Mouse (Mus musculus) heart, embryonic 13.5 days (tissue): ENCODE data around the gene Nsmce1. TPM values are rescaled to one million over a fixed set of nuclear protein-coding genes. Genes with fewer than 3 reads are reported as not detected.

ENCODE experiments used
- ATAC-seq: fragments of 200-750 bp; cut with Nextera tagmentation; 2 replicates; pipeline ENCODE4 v1.8.0; 2017; ENCODE audit warnings: moderate TSS enrichment; ENCODE audit not compliant: insufficient number of reproducible peaks, low FRiP score, low TSS enrichment; ENCODE audit errors: extremely low read depth
- H3K27ac ChIP-seq: fragments of 300-500 bp; sonication (generic); replicated peaks from 2 replicates; pipeline ENCODE4 v1.5.1; 2015; ENCODE audit warnings: moderate library complexity, mild to moderate bottlenecking, inconsistent platforms
- H3K27me3 ChIP-seq: fragments of 300-500 bp; sonication (generic); replicated peaks from 2 replicates; pipeline ENCODE4 v1.6.1; 2015; ENCODE audit warnings: mild to moderate bottlenecking, inconsistent platforms
- H3K36me3 ChIP-seq: fragments of 300-500 bp; sonication (generic); 2 replicates; pipeline ENCODE4 v1.6.1; 2015; ENCODE audit warnings: mild to moderate bottlenecking, inconsistent platforms
- H3K4me1 ChIP-seq: fragments of 300-500 bp; sonication (generic); 2 replicates; pipeline ENCODE4 v1.6.1; 2015; ENCODE audit warnings: inconsistent platforms
- H3K4me2 ChIP-seq: fragments of 300-500 bp; sonication (generic); 2 replicates; pipeline ENCODE4 v1.6.1; 2015; ENCODE audit warnings: inconsistent platforms, mild to moderate bottlenecking, moderate library complexity
- H3K4me3 ChIP-seq: fragments of 300-500 bp; sonication (generic); 2 replicates; pipeline ENCODE4 v1.5.1; 2015; ENCODE audit warnings: moderate library complexity, mild to moderate bottlenecking, inconsistent platforms
- H3K9ac ChIP-seq: fragments of 300-500 bp; sonication (generic); 2 replicates; pipeline ENCODE4 v1.6.1; 2015; ENCODE audit warnings: inconsistent platforms, mild to moderate bottlenecking, moderate library complexity
- H3K9me3 ChIP-seq: fragments of 300-500 bp; sonication (generic); 2 replicates; pipeline ENCODE4 v1.6.1; 2016; ENCODE audit warnings: inconsistent platforms
- WGBS: fragments of 180-500 bp; shearing (Covaris S2); methylation state at CpG from one replicate; pipeline ENCODE4 v1.1.7; 2015; ENCODE audit warnings: mixed read lengths; 5-methylcytosine and 5-hydroxymethylcytosine counted together
- polyA plus RNA-seq: library from polyadenylated mRNA; unstranded; fragments of >200 nt; fragmentation: Nextera tagmentation; extraction: Ambion mirVana; gene quantifications from 2 replicates; pipeline ENCODE4 v1.2.1, GENCODE M21; 2015

The Nsmce1 gene
- 97.9 and 110 TPM in 2 replicates for polyA plus RNA-seq

GRCm38 (mm10) chr7:125490947-125491735 is at the start of gene Nsmce1:
Gene Nsmce1 (minus strand): TSS chr7:125491596.
- H3K27ac ChIP-seq, result peak within 1 kb of the TSS; percentile 83
- peaks cover 28% of the 10 kb centered on the region for H3K4me1 ChIP-seq
- H3K4me3 ChIP-seq, result peak within 1 kb of the TSS; percentile 78
- WGBS, result under 1% methylated on average over 56 of the region's 56 CpGs
- peak within 1 kb of the TSS; percentile 89 for H3K9ac ChIP-seq
- peaks cover 6% of the 10 kb centered on the region for H3K36me3 ChIP-seq
- ATAC-seq, result peak; percentile 90
- H3K27me3 ChIP-seq, result no peaks in the 10 kb centered on the region
- no peaks in the 10 kb centered on the region for H3K9me3 ChIP-seq
- peak within 1 kb of the TSS; percentile 80 for H3K4me2 ChIP-seq

GRCm38 (mm10) chr7:125541026-125541425 is 49.6 kb upstream of the Nsmce1 start:
- Histone ChIP-seq H3K4me3 (no peak overlapping the region), H3K36me3 (no peaks in the 10 kb centered on the region), H3K9ac (no peak overlapping the region), H3K27ac (no peak overlapping the region), H3K4me1 (no peaks in the 10 kb centered on the region), H3K27me3 (no peaks in the 10 kb centered on the region), H3K9me3 (no peaks in the 10 kb centered on the region), H3K4me2 (no peak overlapping the region)
- WGBS, result 68% methylated on average over 1 of the region's 1 CpGs
- ATAC-seq, result no peak

- no peaks in the 10 kb centered on the region for H3K4me1 ChIP-seq
- H3K36me3 ChIP-seq, result no peaks in the 10 kb centered on the region
- no peak overlapping the region for H3K4me3 ChIP-seq
- H3K9ac ChIP-seq, result no peak overlapping the region
- ATAC-seq, result no peak
- no peak overlapping the region for H3K27ac ChIP-seq
- H3K27me3 ChIP-seq, result no peaks in the 10 kb centered on the region
- 74% methylated on average over 3 of the region's 3 CpGs for WGBS
- H3K4me2 ChIP-seq, result no peak overlapping the region
- H3K9me3 ChIP-seq, result peaks cover 7% of the 10 kb centered on the region; the same call in 1 of the 2 replicates
Observed at GRCm38 (mm10) chr7:125539351-125539750, 48.0 kb upstream of the Nsmce1 start.

DNA sequence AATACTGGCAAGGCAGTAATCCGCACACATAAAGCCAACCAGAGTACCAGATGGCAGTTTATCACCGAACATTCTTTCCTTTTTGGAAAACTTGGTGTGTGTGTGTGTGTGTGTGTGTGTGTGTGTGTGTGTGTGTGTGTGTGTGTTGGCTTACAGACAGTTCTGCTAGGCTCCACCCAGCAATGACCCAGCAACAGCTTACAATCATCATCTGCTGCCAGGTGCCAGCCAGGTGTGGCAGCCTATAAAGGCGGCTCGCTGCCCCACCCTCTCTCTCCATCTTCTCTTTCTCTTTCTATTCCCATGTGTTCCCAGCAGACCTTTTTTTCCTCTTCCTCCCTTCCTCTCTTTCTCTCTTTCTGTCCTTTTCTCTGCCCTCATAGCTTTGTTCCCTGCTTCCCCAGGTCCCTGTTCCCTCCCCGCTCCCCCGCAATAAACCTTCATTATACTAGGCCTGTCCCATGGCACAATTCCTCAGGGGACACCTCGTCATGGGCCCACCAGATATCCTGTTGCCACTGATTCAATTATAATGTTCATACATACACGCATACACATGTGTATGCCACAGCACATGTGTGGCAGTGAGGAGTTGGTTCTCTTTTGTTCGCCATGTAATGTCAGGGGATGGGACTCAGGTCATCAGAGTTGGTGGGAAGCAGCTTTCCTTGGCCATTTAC is 36.6 kb upstream of the Nsmce1 start:
- Histone ChIP-seq H3K9me3 (no peaks in the 10 kb centered on the region), H3K27ac (no peak overlapping the region), H3K4me1 (peaks cover 2% of the 10 kb centered on the region), H3K4me3 (no peak overlapping the region), H3K4me2 (no peak overlapping the region), H3K27me3 (no peaks in the 10 kb centered on the region), H3K9ac (no peak overlapping the region), H3K36me3 (no peaks in the 10 kb centered on the region)
- no peak for ATAC-seq
- 84% methylated on average over 9 of the region's 9 CpGs for WGBS

GRCm38 (mm10) chr7:125527186-125527585 is 35.8 kb upstream of the Nsmce1 start:
- no peak overlapping the region for H3K27ac ChIP-seq
- H3K4me1 ChIP-seq, result peaks cover 6% of the 10 kb centered on the region
- no peak for ATAC-seq
- H3K4me3 ChIP-seq, result no peak overlapping the region
- no peaks in the 10 kb centered on the region for H3K9me3 ChIP-seq
- no peaks in the 10 kb centered on the region for H3K27me3 ChIP-seq
- no peaks in the 10 kb centered on the region for H3K36me3 ChIP-seq
- H3K4me2 ChIP-seq, result no peak overlapping the region
- no peak overlapping the region for H3K9ac ChIP-seq
- 83% methylated on average over 6 of the region's 6 CpGs for WGBS

DNA sequence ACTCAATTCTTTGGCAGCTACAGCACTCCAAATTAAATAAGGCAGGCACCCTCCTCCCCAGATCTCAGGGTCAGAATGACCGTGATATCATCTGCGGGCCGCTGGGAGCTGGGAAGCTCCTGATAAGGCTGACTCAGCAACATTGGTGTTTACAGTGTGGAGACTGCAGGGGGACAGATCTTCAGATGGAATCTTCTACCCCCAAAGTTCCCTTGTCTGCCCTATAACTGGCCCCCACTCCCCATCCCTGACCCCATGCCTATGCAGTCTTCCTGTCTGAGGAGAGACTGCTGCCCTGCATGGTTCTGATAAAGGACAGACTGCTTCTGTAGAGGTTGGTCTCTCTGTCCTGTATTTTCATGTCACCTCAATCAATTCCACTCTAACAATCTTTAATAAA is 31.7 kb upstream of the Nsmce1 start:
- Histone ChIP-seq H3K4me2 (no peak overlapping the region; the same call in 1 of the 2 replicates), H3K27ac (no peak overlapping the region), H3K27me3 (no peaks in the 10 kb centered on the region), H3K4me1 (peaks cover 6% of the 10 kb centered on the region), H3K36me3 (no peaks in the 10 kb centered on the region), H3K9me3 (no peaks in the 10 kb centered on the region), H3K4me3 (no peak overlapping the region), H3K9ac (no peak overlapping the region)
- 27% methylated on average over 3 of the region's 3 CpGs for WGBS
- ATAC-seq, result no peak

DNA sequence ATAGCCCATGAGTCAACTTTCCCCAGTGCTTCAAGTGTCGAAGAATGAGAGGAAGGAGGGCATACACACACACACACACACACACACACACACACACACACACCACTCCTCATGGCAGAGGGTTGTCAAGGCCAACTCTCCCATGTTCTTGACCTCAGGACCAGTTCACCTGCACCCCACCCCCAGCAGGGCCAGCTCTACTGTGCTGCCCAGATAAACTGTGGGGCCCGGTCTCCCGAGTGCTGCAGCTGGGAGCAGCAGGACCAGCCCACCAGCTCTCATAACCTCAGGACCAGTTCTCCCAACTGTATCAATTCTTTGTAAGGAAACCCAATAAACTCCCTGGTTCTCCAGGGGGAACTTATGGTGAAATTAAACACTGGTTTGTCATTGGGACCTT is 28.3 kb upstream of the Nsmce1 start:
- Histone ChIP-seq H3K9ac (no peak overlapping the region), H3K27ac (no peak overlapping the region), H3K4me3 (no peak overlapping the region), H3K9me3 (no peaks in the 10 kb centered on the region), H3K36me3 (no peaks in the 10 kb centered on the region), H3K4me2 (no peak overlapping the region), H3K27me3 (no peaks in the 10 kb centered on the region), H3K4me1 (peaks cover 8% of the 10 kb centered on the region)
- ATAC-seq, result no peak
- 73% methylated on average over 3 of the region's 3 CpGs for WGBS

- H3K9me3 ChIP-seq, result no peaks in the 10 kb centered on the region
- H3K4me1 ChIP-seq, result 0 out of 2 replicates have a peak, but pooled peaks cover 2% of the 10 kb centered on the region
- WGBS, result 85% methylated on average over 6 of the region's 6 CpGs
- no peak overlapping the region for H3K4me3 ChIP-seq
- no peaks in the 10 kb centered on the region for H3K36me3 ChIP-seq
- no peaks in the 10 kb centered on the region for H3K27me3 ChIP-seq
- H3K27ac ChIP-seq, result no peak overlapping the region
- H3K9ac ChIP-seq, result no peak overlapping the region
- H3K4me2 ChIP-seq, result no peak overlapping the region
- ATAC-seq, result no peak
Observed at GRCm38 (mm10) chr7:125517470-125517869, 26.1 kb upstream of the Nsmce1 start.

DNA sequence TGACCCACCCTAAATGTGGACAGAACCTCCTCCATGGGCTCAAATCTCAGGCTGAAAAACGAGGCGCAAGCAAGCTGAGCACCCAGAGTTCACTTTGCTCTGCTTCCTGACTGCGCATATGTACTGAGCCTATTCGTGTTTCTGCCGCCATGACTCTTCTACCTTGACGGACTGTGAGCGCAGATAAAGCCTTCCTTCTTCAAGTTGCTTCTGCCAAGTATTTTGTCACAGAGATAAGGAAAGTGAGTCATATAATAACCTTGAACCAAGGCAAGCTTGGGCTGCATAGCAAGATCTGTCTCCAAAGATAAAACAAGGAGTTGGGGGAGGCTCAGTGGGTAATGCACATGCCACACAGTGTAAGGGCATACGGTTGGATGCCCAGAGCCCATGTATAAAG is 25.3 kb upstream of the Nsmce1 start:
- H3K27me3 ChIP-seq, result no peaks in the 10 kb centered on the region
- no peak overlapping the region for H3K9ac ChIP-seq
- WGBS, result 67% methylated on average over 8 of the region's 8 CpGs
- H3K4me1 ChIP-seq, result 0 out of 2 replicates have a peak, but pooled peaks cover 2% of the 10 kb centered on the region
- H3K4me3 ChIP-seq, result no peak overlapping the region
- no peak overlapping the region for H3K4me2 ChIP-seq
- no peaks in the 10 kb centered on the region for H3K9me3 ChIP-seq
- no peak overlapping the region for H3K27ac ChIP-seq
- no peak for ATAC-seq
- no peaks in the 10 kb centered on the region for H3K36me3 ChIP-seq

GRCm38 (mm10) chr7:125515081-125515853 is 23.9 kb upstream of the Nsmce1 start:
- ATAC-seq, result no peak
- 0 out of 2 replicates have a peak, but pooled peaks cover 2% of the 10 kb centered on the region for H3K4me1 ChIP-seq
- H3K9me3 ChIP-seq, result no peaks in the 10 kb centered on the region
- 71% methylated on average over 5 of the region's 5 CpGs for WGBS
- H3K4me3 ChIP-seq, result no peak overlapping the region
- no peaks in the 10 kb centered on the region for H3K27me3 ChIP-seq
- H3K36me3 ChIP-seq, result no peaks in the 10 kb centered on the region
- no peak overlapping the region for H3K9ac ChIP-seq
- H3K27ac ChIP-seq, result no peak overlapping the region
- H3K4me2 ChIP-seq, result no peak overlapping the region

- ATAC-seq, result no peak
- WGBS, result 81% methylated on average over 2 of the region's 2 CpGs
Observed at GRCm38 (mm10) chr7:125511852-125512251, 20.5 kb upstream of the Nsmce1 start.

More at GRCm38 (mm10) chr7:125511852-125512251, 20.5 kb upstream of the Nsmce1 start:
- H3K27ac ChIP-seq, result no peak overlapping the region
- no peak overlapping the region for H3K4me2 ChIP-seq
- H3K4me1 ChIP-seq, result 0 out of 2 replicates have a peak, but pooled peaks cover 2% of the 10 kb centered on the region
- H3K36me3 ChIP-seq, result no peaks in the 10 kb centered on the region
- no peaks in the 10 kb centered on the region for H3K27me3 ChIP-seq
- H3K9me3 ChIP-seq, result no peaks in the 10 kb centered on the region
- no peak overlapping the region for H3K9ac ChIP-seq
- no peak overlapping the region for H3K4me3 ChIP-seq
